Mouse (Mus musculus) liver, embryonic 14.5 days (tissue): ENCODE data around the gene Ddah1. TPM values are rescaled to one million over a fixed set of nuclear protein-coding genes. Genes with fewer than 3 reads are reported as not detected.

Experiments used
- ATAC-seq: fragments of 200-750 bp; cut with Nextera tagmentation; 2 replicates; pipeline ENCODE4 v1.8.0; 2017; ENCODE audit warnings: moderate number of reproducible peaks, mild to moderate bottlenecking, moderate library complexity; ENCODE audit not compliant: insufficient read depth
- DNase-seq, 3 experiments: peaks; one replicate each; pipeline ENCODE4 v3.0.0-alpha.2; 2012 to 2013; ENCODE audit warnings: low read depth in 3 of 3, low spot score in 3 of 3
- H3K27ac ChIP-seq: fragments of 300-500 bp; sonication (generic); 2 replicates; pipeline ENCODE4 v1.5.1; 2014; ENCODE audit warnings: moderate library complexity, mild to moderate bottlenecking, control low read depth, inconsistent platforms
- H3K27me3 ChIP-seq: fragments of 300-500 bp; sonication (generic); 2 replicates; pipeline ENCODE4 v1.6.1; 2014; ENCODE audit warnings: mild to moderate bottlenecking, low read length, moderate library complexity; ENCODE audit not compliant: control insufficient read depth, insufficient read depth
- H3K36me3 ChIP-seq: fragments of 300-500 bp; sonication (generic); replicated peaks from 2 replicates; pipeline ENCODE4 v1.6.1; 2014; ENCODE audit warnings: low read depth; ENCODE audit not compliant: control insufficient read depth, insufficient read depth
- H3K4me1 ChIP-seq, 2 experiments: fragments of 200-500 bp in 1 of 2; fragments of 300-500 bp in 1 of 2; sonication (generic) in 1 of 2; replicated peaks; 2 replicates each; pipeline ENCODE4 v1.6.1; 2012 to 2014; ENCODE audit warnings: antibody characterized with exemption in 1 of 2, inconsistent platforms in 1 of 2, low read length in 1 of 2; ENCODE audit not compliant: control insufficient read depth in 2 of 2, insufficient read depth in 2 of 2
- H3K4me2 ChIP-seq: fragments of 300-500 bp; sonication (generic); 2 replicates; pipeline ENCODE4 v1.6.1; 2014; ENCODE audit warnings: low read depth, mild to moderate bottlenecking, control low read depth, moderate library complexity
- H3K4me3 ChIP-seq, 2 experiments: fragments of 200-500 bp in 1 of 2; fragments of 300-500 bp in 1 of 2; sonication (generic) in 1 of 2; 2 replicates each; pipeline ENCODE4 v1.5.1; 2012 to 2014; ENCODE audit warnings: low read depth in 2 of 2, low read length in 2 of 2, mild to moderate bottlenecking in 2 of 2, control low read depth in 1 of 2, inconsistent platforms in 1 of 2, moderate library complexity in 1 of 2; ENCODE audit not compliant: insufficient read depth in 1 of 2
- H3K9ac ChIP-seq: fragments of 300-500 bp; sonication (generic); replicated peaks from 2 replicates; pipeline ENCODE4 v1.6.1; 2014; ENCODE audit warnings: mild to moderate bottlenecking, control low read depth, moderate library complexity
- H3K9me3 ChIP-seq: fragments of 300-500 bp; sonication (generic); 2 replicates; pipeline ENCODE4 v1.6.1; 2016; ENCODE audit warnings: low read length, mixed read lengths; ENCODE audit not compliant: control insufficient read depth
- CTCF ChIP-seq: IDR thresholded peaks from 2 replicates; pipeline ENCODE4 v1.5.1; 2016; ENCODE audit warnings: antibody characterized with exemption, low read depth, control low read depth
- EP300 ChIP-seq: IDR thresholded peaks from 2 replicates; pipeline ENCODE4 v1.6.1; 2016; ENCODE audit warnings: antibody characterized with exemption, low read depth
- WGBS: fragments of 180-500 bp; shearing (Covaris S2); extraction: QIAGEN DNeasy Blood & Tissue Kit; methylation state at CpG from one replicate; pipeline ENCODE4 v1.1.7; 2014; ENCODE audit not compliant: insufficient replicate concordance; 5-methylcytosine and 5-hydroxymethylcytosine counted together
- polyA plus RNA-seq, 2 experiments: library from polyadenylated mRNA; depleted of rRNA in 1 of 2; stranded (reverse) in 1 of 2; unstranded in 1 of 2; fragments of >200 nt; fragmentation: Nextera tagmentation in 1 of 2; extraction: Ambion mirVana in 1 of 2; gene quantifications; 2 replicates each; pipeline versions ENCODE4 v1.2.1 to v1.2.3; 2012 to 2014

The Ddah1 gene
- polyA plus RNA-seq, 2 experiments, result 15.6 to 32.1 TPM

GRCm38 (mm10) chr3:145790233-145790632 lies 31.8 kb downstream of the Ddah1 start:
- Histone ChIP-seq H3K4me1 (peaks cover 0 to 9% of the 10 kb centered on the region in 2 experiments; a peak in 2 of 4 replicates), H3K9ac (no peak overlapping the region), H3K36me3 (no peaks in the 10 kb centered on the region), H3K27ac (no peak overlapping the region), H3K27me3 (no peaks in the 10 kb centered on the region), H3K4me2 (no peak overlapping the region), H3K4me3 (no peak overlapping the region), H3K9me3 (no peaks in the 10 kb centered on the region)
- WGBS, result 52% methylated on average over 3 of the region's 3 CpGs
- ATAC-seq (0 out of 2 replicates have a peak, but pooled peaks have one; percentile 13), DNase-seq (no peak)
- no peak for TF ChIP-seq EP300
- TF ChIP-seq CTCF, result no peak

- Histone ChIP-seq H3K9ac (no peak overlapping the region), H3K27ac (no peak overlapping the region), H3K4me1 (peaks cover 0 to 9% of the 10 kb centered on the region in 2 experiments; a peak in 2 of 4 replicates), H3K9me3 (no peaks in the 10 kb centered on the region), H3K4me2 (no peak overlapping the region), H3K27me3 (no peaks in the 10 kb centered on the region), H3K4me3 (no peak overlapping the region), H3K36me3 (no peaks in the 10 kb centered on the region)
- 79% methylated on average over 4 of the region's 4 CpGs for WGBS
- TF ChIP-seq EP300 (no peak), CTCF (no peak)
- no peak for DNase-seq
- peak; percentile 26; the same call in 1 of the 2 replicates for ATAC-seq
Measured at GRCm38 (mm10) chr3:145790709-145791108, 32.2 kb downstream of the Ddah1 start.

- no peak for ATAC-seq
- H3K4me1 ChIP-seq, result peaks cover 0 to 24% of the 10 kb centered on the region in 2 experiments; a peak in 3 of 4 replicates
- DNase-seq, result no peak
- no peaks in the 10 kb centered on the region for H3K27me3 ChIP-seq
- TF ChIP-seq CTCF, result no peak
- TF ChIP-seq EP300, result no peak
- no peak overlapping the region for H3K27ac ChIP-seq
- H3K4me2 ChIP-seq, result no peak overlapping the region
- H3K9ac ChIP-seq, result no peak overlapping the region
- no peak overlapping the region for H3K4me3 ChIP-seq
- H3K36me3 ChIP-seq, result no peaks in the 10 kb centered on the region
- 70% methylated on average over 10 of the region's 10 CpGs for WGBS
- H3K9me3 ChIP-seq, result no peaks in the 10 kb centered on the region
Measured at GRCm38 (mm10) chr3:145794355-145794754, 35.9 kb downstream of the Ddah1 start.

- no peaks in the 10 kb centered on the region for H3K36me3 ChIP-seq
- no peaks in the 10 kb centered on the region for H3K9me3 ChIP-seq
- no peak for DNase-seq
- TF ChIP-seq CTCF (no peak), EP300 (no peak)
- no peak for ATAC-seq
- no peaks in the 10 kb centered on the region for H3K27me3 ChIP-seq
- H3K27ac ChIP-seq, result no peak overlapping the region
- H3K4me2 ChIP-seq, result no peak overlapping the region
- no peak overlapping the region for H3K4me3 ChIP-seq
- WGBS, result 64% methylated on average over 7 of the region's 7 CpGs
- no peak overlapping the region for H3K9ac ChIP-seq
- peaks cover 0 to 21% of the 10 kb centered on the region in 2 experiments; a peak in 3 of 4 replicates for H3K4me1 ChIP-seq
Measured at GRCm38 (mm10) chr3:145795896-145796295, 37.4 kb downstream of the Ddah1 start.

GRCm38 (mm10) chr3:145798042-145798441 lies 39.6 kb downstream of the Ddah1 start:
- Histone ChIP-seq H3K4me3 (no peak overlapping the region), H3K9ac (no peak overlapping the region), H3K27me3 (no peaks in the 10 kb centered on the region), H3K4me2 (no peak overlapping the region), H3K9me3 (no peaks in the 10 kb centered on the region), H3K27ac (no peak overlapping the region), H3K36me3 (no peaks in the 10 kb centered on the region), H3K4me1 (peaks cover 0 to 21% of the 10 kb centered on the region in 2 experiments; a peak in 3 of 4 replicates)
- no peak for DNase-seq
- 60% methylated on average over 10 of the region's 10 CpGs for WGBS
- TF ChIP-seq CTCF (no peak), EP300 (no peak)
- no peak for ATAC-seq
